Mouse (Mus musculus): ENCODE measurements at regions not wholly inside any gene's neighbourhood (a gene's known extent, or its start where the extent isn't known, plus 50 kb on each side); places are given as distances from the start of the nearest gene placed in this dataset.

- Histone ChIP-seq H3K36me3 (ENCODE audit: control insufficient read depth, insufficient read depth, low read length) (no peaks in the 10 kb centered on the region), H3K9ac (ENCODE audit: low read length) (no peak overlapping the region), H3K4me3 (ENCODE audit: low read depth, low read length) (no peak overlapping the region), H3K27me3 (ENCODE audit: control insufficient read depth, insufficient read depth, low read length) (no peaks in the 10 kb centered on the region), H3K27ac (ENCODE audit: low read depth, low read length) (no peak overlapping the region), H3K4me1 (ENCODE audit: control insufficient read depth, insufficient read depth, low read length) (no peaks in the 10 kb centered on the region), H3K9me3 (ENCODE audit: control insufficient read depth, low read length) (no peaks in the 10 kb centered on the region), H3K4me2 (ENCODE audit: low read depth) (no peak overlapping the region)
- DNase-seq (ENCODE audit: low spot score) (no peak), ATAC-seq (ENCODE audit: insufficient read depth, low FRiP score, low TSS enrichment) (no peak)
- WGBS: 86% methylated on average over 1 of the region's 1 CpGs
Measured at GRCm38 (mm10) chr5:26451306-26451705, 193.8 kb downstream of the Gm7361 start.

DNA sequence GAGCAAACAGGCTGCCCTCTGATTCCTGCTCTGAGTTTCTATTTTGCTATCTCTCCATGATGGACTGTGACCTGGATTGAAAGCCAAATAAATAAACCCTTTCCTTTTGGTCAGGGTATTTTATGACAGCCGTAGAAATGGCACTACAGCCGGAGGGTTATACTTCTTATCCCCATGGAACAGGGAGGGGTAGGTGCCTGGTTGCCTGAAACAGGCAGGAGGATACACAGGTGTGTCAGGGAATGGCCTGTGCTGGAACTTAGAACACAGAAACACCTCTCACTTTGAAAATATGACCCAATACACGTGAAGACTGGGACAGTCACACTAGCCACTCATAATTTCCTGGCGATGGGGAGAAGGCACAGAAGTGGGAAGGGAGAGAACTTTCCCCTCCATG lies 200.1 kb downstream of the Gm7361 start:
- Histone ChIP-seq H3K27me3 (ENCODE audit: control insufficient read depth, insufficient read depth, low read length) (no peaks in the 10 kb centered on the region), H3K4me2 (ENCODE audit: low read depth) (no peak overlapping the region), H3K9me3 (ENCODE audit: control insufficient read depth, low read length) (no peaks in the 10 kb centered on the region), H3K36me3 (ENCODE audit: control insufficient read depth, insufficient read depth, low read length) (no peaks in the 10 kb centered on the region), H3K4me3 (ENCODE audit: low read depth, low read length) (no peak overlapping the region), H3K4me1 (ENCODE audit: control insufficient read depth, insufficient read depth, low read length) (no peaks in the 10 kb centered on the region), H3K9ac (ENCODE audit: low read length) (no peak overlapping the region), H3K27ac (ENCODE audit: low read depth, low read length) (no peak overlapping the region)
- no peak for DNase-seq (ENCODE audit: low spot score)
- WGBS: 76% methylated on average over 4 of the region's 4 CpGs
- no peak for ATAC-seq (ENCODE audit: insufficient read depth, low FRiP score, low TSS enrichment)

DNA sequence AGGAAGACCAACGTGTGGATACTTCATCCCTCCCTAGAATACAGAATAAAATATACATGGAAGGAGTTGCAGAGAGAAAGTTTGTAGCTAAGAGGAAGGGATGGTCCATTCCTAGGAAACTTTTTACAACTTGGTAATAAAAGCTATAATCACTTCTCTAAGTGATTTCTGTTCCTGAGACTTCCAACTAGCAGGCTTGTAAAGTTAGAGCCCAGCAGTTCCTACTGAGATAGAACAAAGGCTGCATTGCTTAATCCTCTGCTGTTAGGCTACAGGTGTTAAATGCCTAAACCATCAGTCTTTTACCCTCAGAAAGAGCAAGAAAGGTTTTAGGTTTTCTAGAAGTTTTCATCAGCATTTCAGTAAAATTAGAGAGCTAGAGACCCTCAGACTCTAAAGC lies 209.2 kb downstream of the Gm7361 start:
- ATAC-seq (ENCODE audit: insufficient read depth, low FRiP score, low TSS enrichment) (no peak), DNase-seq (ENCODE audit: low spot score) (no peak)
- no peaks in the 10 kb centered on the region for H3K27me3 ChIP-seq (ENCODE audit: control insufficient read depth, insufficient read depth, low read length)
- no peaks in the 10 kb centered on the region for H3K36me3 ChIP-seq (ENCODE audit: control insufficient read depth, insufficient read depth, low read length)
- no peak overlapping the region for H3K27ac ChIP-seq (ENCODE audit: low read depth, low read length)
- 36% methylated on average over 1 of the region's 1 CpGs for WGBS
- H3K9me3 ChIP-seq (ENCODE audit: control insufficient read depth, low read length): no peaks in the 10 kb centered on the region
- H3K9ac ChIP-seq (ENCODE audit: low read length): no peak overlapping the region
- H3K4me2 ChIP-seq (ENCODE audit: low read depth): no peak overlapping the region
- H3K4me1 ChIP-seq (ENCODE audit: control insufficient read depth, insufficient read depth, low read length): no peaks in the 10 kb centered on the region
- no peak overlapping the region for H3K4me3 ChIP-seq (ENCODE audit: low read depth, low read length)

DNA sequence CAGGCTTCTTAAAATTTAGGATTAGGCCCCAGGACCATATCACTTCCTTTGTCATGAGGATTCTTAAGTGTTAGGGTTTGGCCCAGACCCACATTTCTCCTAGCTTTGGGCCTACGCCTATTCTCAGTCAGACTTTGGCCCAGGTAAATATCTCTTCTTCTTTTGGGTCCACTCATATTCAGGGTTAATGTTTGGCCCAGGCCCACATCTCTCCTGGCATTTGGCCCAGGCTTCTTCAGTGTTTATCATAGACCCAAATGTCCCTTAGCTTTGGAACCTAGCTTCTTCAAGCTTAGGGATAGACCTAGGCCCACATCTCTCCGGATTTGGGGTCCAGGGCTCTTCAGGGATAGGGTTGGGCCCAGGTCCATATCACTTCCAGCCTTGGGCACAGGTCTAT lies 228.2 kb downstream of the Gm7361 start:
- DNase-seq (ENCODE audit: low spot score) (no peak), ATAC-seq (ENCODE audit: insufficient read depth, low FRiP score, low TSS enrichment) (no peak)
- WGBS: 92% methylated on average over 2 of the region's 2 CpGs
- H3K27ac ChIP-seq (ENCODE audit: low read depth, low read length): no peak overlapping the region
- H3K9ac ChIP-seq (ENCODE audit: low read length): no peak overlapping the region
- H3K9me3 ChIP-seq (ENCODE audit: control insufficient read depth, low read length): no peaks in the 10 kb centered on the region
- H3K36me3 ChIP-seq (ENCODE audit: control insufficient read depth, insufficient read depth, low read length): no peaks in the 10 kb centered on the region
- no peaks in the 10 kb centered on the region for H3K4me1 ChIP-seq (ENCODE audit: control insufficient read depth, insufficient read depth, low read length)
- H3K27me3 ChIP-seq (ENCODE audit: control insufficient read depth, insufficient read depth, low read length): no peaks in the 10 kb centered on the region
- no peak overlapping the region for H3K4me2 ChIP-seq (ENCODE audit: low read depth)
- no peak overlapping the region for H3K4me3 ChIP-seq (ENCODE audit: low read depth, low read length)

DNA sequence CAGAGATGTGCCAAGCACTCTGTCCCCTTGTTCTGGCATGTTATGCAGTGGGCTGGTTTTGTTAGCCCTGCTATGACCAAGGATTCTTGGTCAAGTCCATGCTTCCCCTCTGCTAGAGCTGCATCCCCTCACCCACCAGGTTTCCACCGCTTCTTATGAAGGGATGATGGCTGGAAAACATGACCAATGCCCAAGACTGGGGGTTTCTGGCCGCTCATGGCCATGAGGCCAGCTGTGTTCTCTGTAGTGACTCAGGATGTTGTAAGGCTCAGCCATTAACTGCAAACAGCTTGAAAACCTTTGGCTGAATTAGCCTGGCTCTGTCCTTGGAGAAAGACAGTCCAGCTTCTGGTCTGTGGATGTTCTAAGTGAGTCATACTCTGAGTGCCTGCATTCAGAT lies 236.5 kb downstream of the Gm7361 start:
- no peaks in the 10 kb centered on the region for H3K9me3 ChIP-seq (ENCODE audit: control insufficient read depth, low read length)
- no peaks in the 10 kb centered on the region for H3K4me1 ChIP-seq (ENCODE audit: control insufficient read depth, insufficient read depth, low read length)
- ATAC-seq (ENCODE audit: insufficient read depth, low FRiP score, low TSS enrichment): no peak
- no peaks in the 10 kb centered on the region for H3K36me3 ChIP-seq (ENCODE audit: control insufficient read depth, insufficient read depth, low read length)
- H3K27ac ChIP-seq (ENCODE audit: low read depth, low read length): no peak overlapping the region
- no peak for DNase-seq (ENCODE audit: low spot score)
- no peak overlapping the region for H3K4me2 ChIP-seq (ENCODE audit: low read depth)
- H3K27me3 ChIP-seq (ENCODE audit: control insufficient read depth, insufficient read depth, low read length): no peaks in the 10 kb centered on the region
- 79% methylated on average over 2 of the region's 2 CpGs for WGBS
- H3K4me3 ChIP-seq (ENCODE audit: low read depth, low read length): no peak overlapping the region
- H3K9ac ChIP-seq (ENCODE audit: low read length): no peak overlapping the region

GRCm38 (mm10) chr5:26497641-26498430 lies 240.3 kb downstream of the Gm7361 start:
- no peak for ATAC-seq (ENCODE audit: insufficient read depth, low FRiP score, low TSS enrichment)
- H3K9me3 ChIP-seq (ENCODE audit: control insufficient read depth, low read length): no peaks in the 10 kb centered on the region
- no peaks in the 10 kb centered on the region for H3K4me1 ChIP-seq (ENCODE audit: control insufficient read depth, insufficient read depth, low read length)
- 76% methylated on average over 2 of the region's 2 CpGs for WGBS
- no peak overlapping the region for H3K4me3 ChIP-seq (ENCODE audit: low read depth, low read length)
- H3K4me2 ChIP-seq (ENCODE audit: low read depth): no peak overlapping the region
- no peaks in the 10 kb centered on the region for H3K36me3 ChIP-seq (ENCODE audit: control insufficient read depth, insufficient read depth, low read length)
- no peak overlapping the region for H3K9ac ChIP-seq (ENCODE audit: low read length)
- DNase-seq (ENCODE audit: low spot score): no peak
- no peaks in the 10 kb centered on the region for H3K27me3 ChIP-seq (ENCODE audit: control insufficient read depth, insufficient read depth, low read length)
- H3K27ac ChIP-seq (ENCODE audit: low read depth, low read length): no peak overlapping the region

- no peak overlapping the region for H3K9ac ChIP-seq (ENCODE audit: low read length)
- H3K27ac ChIP-seq (ENCODE audit: low read depth, low read length): no peak overlapping the region
- H3K27me3 ChIP-seq (ENCODE audit: control insufficient read depth, insufficient read depth, low read length): no peaks in the 10 kb centered on the region
- ATAC-seq (ENCODE audit: insufficient read depth, low FRiP score, low TSS enrichment) (no peak), DNase-seq (ENCODE audit: low spot score) (no peak)
- H3K4me1 ChIP-seq (ENCODE audit: control insufficient read depth, insufficient read depth, low read length): no peaks in the 10 kb centered on the region
- no peaks in the 10 kb centered on the region for H3K36me3 ChIP-seq (ENCODE audit: control insufficient read depth, insufficient read depth, low read length)
- H3K4me2 ChIP-seq (ENCODE audit: low read depth): no peak overlapping the region
- H3K4me3 ChIP-seq (ENCODE audit: low read depth, low read length): no peak overlapping the region
- 67% methylated on average over 1 of the region's 1 CpGs for WGBS
- no peaks in the 10 kb centered on the region for H3K9me3 ChIP-seq (ENCODE audit: control insufficient read depth, low read length)
Measured at GRCm38 (mm10) chr5:26509525-26510168, 252.2 kb downstream of the Gm7361 start.

GRCm38 (mm10) chr5:26513039-26513955 lies 255.8 kb downstream of the Gm7361 start:
- no peak overlapping the region for H3K27ac ChIP-seq (ENCODE audit: low read depth, low read length)
- H3K36me3 ChIP-seq (ENCODE audit: control insufficient read depth, insufficient read depth, low read length): no peaks in the 10 kb centered on the region
- H3K4me2 ChIP-seq (ENCODE audit: low read depth): no peak overlapping the region
- no peaks in the 10 kb centered on the region for H3K4me1 ChIP-seq (ENCODE audit: control insufficient read depth, insufficient read depth, low read length)
- no peaks in the 10 kb centered on the region for H3K9me3 ChIP-seq (ENCODE audit: control insufficient read depth, low read length)
- H3K9ac ChIP-seq (ENCODE audit: low read length): no peak overlapping the region
- H3K4me3 ChIP-seq (ENCODE audit: low read depth, low read length): no peak overlapping the region
- DNase-seq (ENCODE audit: low spot score) (no peak), ATAC-seq (ENCODE audit: insufficient read depth, low FRiP score, low TSS enrichment) (no peak)
- H3K27me3 ChIP-seq (ENCODE audit: control insufficient read depth, insufficient read depth, low read length): no peaks in the 10 kb centered on the region
- WGBS: 48% methylated on average over 5 of the region's 5 CpGs

Data from neural tube, embryonic 11.5 days (tissue).